Mouse (Mus musculus) heart, embryonic 14.5 days (tissue): Measurements from ENCODE around the gene Lag3. TPM values are rescaled to one million over a fixed set of nuclear protein-coding genes. Genes with fewer than 3 reads are reported as not detected.

Source experiments
- ATAC-seq: fragments of 200-750 bp; cut with Nextera tagmentation; 2 replicates; pipeline ENCODE4 v1.8.0; 2017; ENCODE audit warnings: low read depth, moderate TSS enrichment; ENCODE audit not compliant: insufficient number of reproducible peaks, insufficient read depth, low FRiP score
- H3K27ac ChIP-seq, 2 experiments: fragments of 200-500 bp in 1 of 2; fragments of 300-500 bp in 1 of 2; sonication (generic) in 1 of 2; replicated peaks in 1 of 2; 2 replicates each; pipeline ENCODE4 v1.5.1; 2012 to 2014; ENCODE audit warnings: low read depth in 2 of 2, low read length in 2 of 2, control low read depth in 1 of 2, mild to moderate bottlenecking in 1 of 2, mixed read lengths in 1 of 2; ENCODE audit not compliant: control insufficient read depth in 1 of 2, insufficient read depth in 1 of 2
- H3K27me3 ChIP-seq: fragments of 300-500 bp; sonication (generic); 2 replicates; pipeline ENCODE4 v1.6.1; 2014; ENCODE audit warnings: mild to moderate bottlenecking, low read length, control low read depth; ENCODE audit not compliant: control insufficient read depth, insufficient read depth
- H3K36me3 ChIP-seq: fragments of 300-500 bp; sonication (generic); 2 replicates; pipeline ENCODE4 v1.6.1; 2014; ENCODE audit warnings: mild to moderate bottlenecking, control low read depth, low read length, mixed read lengths; ENCODE audit not compliant: control insufficient read depth, insufficient read depth
- H3K4me1 ChIP-seq, 2 experiments: fragments of 200-500 bp in 1 of 2; fragments of 300-500 bp in 1 of 2; sonication (generic) in 1 of 2; 2 replicates each; pipeline ENCODE4 v1.6.1; 2012 to 2014; ENCODE audit warnings: low read length in 2 of 2, control low read depth in 1 of 2, mixed read lengths in 1 of 2; ENCODE audit not compliant: control insufficient read depth in 2 of 2, insufficient read depth in 2 of 2
- H3K4me2 ChIP-seq: fragments of 300-500 bp; sonication (generic); 2 replicates; pipeline ENCODE4 v1.6.1; 2014; ENCODE audit warnings: mild to moderate bottlenecking, low read length
- H3K4me3 ChIP-seq, 2 experiments: fragments of 200-500 bp in 1 of 2; fragments of 300-500 bp in 1 of 2; sonication (generic) in 1 of 2; 2 replicates each; pipeline ENCODE4 v1.5.1; 2012 to 2014; ENCODE audit warnings: low read length in 2 of 2, mild to moderate bottlenecking in 2 of 2, control low read depth in 1 of 2, low read depth in 1 of 2, moderate library complexity in 1 of 2; ENCODE audit not compliant: control insufficient read depth in 1 of 2, insufficient read depth in 1 of 2
- H3K9ac ChIP-seq: fragments of 300-500 bp; sonication (generic); 2 replicates; pipeline ENCODE4 v1.6.1; 2014; ENCODE audit warnings: mild to moderate bottlenecking, low read length
- H3K9me3 ChIP-seq: fragments of 300-500 bp; sonication (generic); 2 replicates; pipeline ENCODE4 v1.6.1; 2016; ENCODE audit warnings: low read length, control low read depth; ENCODE audit not compliant: control insufficient read depth
- WGBS: fragments of 180-500 bp; shearing (Covaris S2); extraction: QIAGEN DNeasy Blood & Tissue Kit; methylation state at CpG from one replicate; pipeline ENCODE4 v1.1.7; 2014; 5-methylcytosine and 5-hydroxymethylcytosine counted together
- polyA plus RNA-seq: library from polyadenylated mRNA; unstranded; fragments of >200 nt; fragmentation: Nextera tagmentation; extraction: Ambion mirVana; gene quantifications from 2 replicates; pipeline ENCODE4 v1.2.1, GENCODE M21; 2014

The Lag3 gene
- polyA plus RNA-seq, 1 experiment from 2014 or later: 1.00 TPM

DNA sequence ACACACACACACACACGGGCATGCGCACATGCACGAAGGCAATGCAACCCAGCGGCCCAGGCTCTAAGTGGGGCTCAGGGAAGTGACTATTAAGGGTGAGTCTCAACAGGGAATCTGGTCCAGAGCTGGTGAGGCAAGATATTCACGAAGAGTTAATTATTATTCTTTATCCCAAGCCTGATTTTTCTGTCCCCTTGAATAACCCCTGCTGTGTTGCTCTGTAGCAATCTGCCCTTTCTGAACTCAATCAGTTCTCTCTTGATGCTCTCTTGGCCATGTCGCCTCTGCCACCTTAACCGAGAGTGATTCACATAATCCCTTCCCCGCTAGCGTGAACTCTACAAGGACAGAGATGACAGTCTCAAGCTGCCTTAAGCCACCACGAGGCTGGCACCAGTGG is 28.2 kb downstream of the Lag3 start:
- H3K27ac ChIP-seq: no peak overlapping the region
- no peak for ATAC-seq
- no peaks in the 10 kb centered on the region for H3K9me3 ChIP-seq
- H3K4me3 ChIP-seq: no peak overlapping the region
- H3K4me1 ChIP-seq: peaks cover 2 to 3% of the 10 kb centered on the region in 2 experiments; a peak in 2 of 4 replicates
- no peak overlapping the region for H3K9ac ChIP-seq
- H3K27me3 ChIP-seq: no peaks in the 10 kb centered on the region
- H3K36me3 ChIP-seq: no peaks in the 10 kb centered on the region
- WGBS: 72% methylated on average over 10 of the region's 10 CpGs
- no peak overlapping the region for H3K4me2 ChIP-seq

DNA sequence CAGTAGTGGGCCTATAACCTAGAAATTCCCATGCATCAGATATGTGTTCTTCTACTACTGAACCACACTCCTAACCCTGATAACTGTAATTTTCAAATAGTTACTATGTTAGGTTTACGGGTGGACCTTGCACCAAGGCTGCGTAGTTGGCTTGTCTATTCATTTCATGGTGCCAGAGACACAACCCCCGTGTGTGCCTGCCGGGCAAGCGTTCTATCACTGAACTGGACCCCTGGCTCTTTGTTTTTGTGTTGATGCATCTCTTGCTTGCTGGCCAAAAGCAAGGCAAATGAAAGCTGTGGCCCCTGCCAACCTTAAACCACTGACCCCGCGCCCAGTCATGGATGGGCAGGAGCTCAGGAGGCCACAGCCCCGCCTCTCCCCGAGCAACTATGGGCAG is 29.7 kb downstream of the Lag3 start:
- Histone ChIP-seq H3K36me3 (no peaks in the 10 kb centered on the region), H3K9ac (no peak overlapping the region), H3K4me2 (no peak overlapping the region), H3K9me3 (no peaks in the 10 kb centered on the region), H3K27me3 (no peaks in the 10 kb centered on the region), H3K4me3 (no peak overlapping the region), H3K27ac (no peak overlapping the region), H3K4me1 (peaks cover 2 to 3% of the 10 kb centered on the region in 2 experiments; a peak in 2 of 4 replicates)
- WGBS: 89% methylated on average over 9 of the region's 9 CpGs
- ATAC-seq: no peak

DNA sequence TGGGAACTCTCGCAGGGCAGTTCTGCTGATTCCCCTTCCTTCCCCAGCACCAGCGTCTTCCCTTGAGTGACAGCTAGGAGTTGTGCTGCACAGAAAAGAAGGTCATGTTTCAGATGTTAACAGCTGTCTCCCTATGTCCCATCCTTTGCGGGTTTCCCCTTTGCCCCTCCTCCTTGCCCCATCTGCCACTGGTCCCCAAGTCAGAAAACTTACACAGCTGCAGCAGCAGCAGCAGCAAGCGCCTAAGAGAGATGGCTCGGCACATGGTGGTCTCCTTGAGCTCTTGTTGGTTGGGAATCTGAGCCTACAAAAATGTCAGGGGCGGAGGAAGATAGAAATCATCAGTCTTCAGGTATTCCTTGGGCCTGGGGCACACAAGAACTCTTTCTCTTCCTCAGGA is 32.1 kb downstream of the Lag3 start:
- Histone ChIP-seq H3K9ac (no peak overlapping the region), H3K4me3 (no peak overlapping the region), H3K27me3 (no peaks in the 10 kb centered on the region), H3K4me1 (no peaks in the 10 kb centered on the region), H3K36me3 (no peaks in the 10 kb centered on the region), H3K9me3 (no peaks in the 10 kb centered on the region), H3K27ac (no peak overlapping the region), H3K4me2 (no peak overlapping the region)
- 55% methylated on average over 6 of the region's 6 CpGs for WGBS
- ATAC-seq: no peak

DNA sequence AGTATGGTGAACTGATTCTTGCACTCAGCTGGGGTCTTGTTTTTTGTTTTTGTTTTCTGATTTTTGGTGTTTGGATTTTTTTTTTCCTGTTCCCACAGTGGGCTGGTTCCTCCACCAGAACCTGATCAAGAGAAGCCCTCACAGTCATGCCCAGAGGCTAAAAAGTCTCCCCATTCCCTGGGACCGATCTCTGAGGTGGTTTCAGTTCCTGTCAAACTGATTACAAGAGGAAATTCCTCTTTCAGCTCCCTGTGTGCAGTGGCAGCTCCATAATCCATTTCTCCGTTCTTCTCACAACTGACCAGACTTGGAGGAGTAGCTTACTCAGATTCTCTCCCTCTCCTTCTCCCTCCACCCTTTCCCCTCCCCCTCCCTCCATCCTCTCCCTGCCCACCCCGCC is 37.2 kb downstream of the Lag3 start:
- H3K9me3 ChIP-seq: no peaks in the 10 kb centered on the region
- H3K36me3 ChIP-seq: no peaks in the 10 kb centered on the region
- H3K9ac ChIP-seq: no peak overlapping the region
- 25% methylated on average over 3 of the region's 3 CpGs for WGBS
- no peaks in the 10 kb centered on the region for H3K27me3 ChIP-seq
- no peak for ATAC-seq
- no peak overlapping the region for H3K4me3 ChIP-seq
- no peaks in the 10 kb centered on the region for H3K4me1 ChIP-seq
- no peak overlapping the region for H3K4me2 ChIP-seq
- H3K27ac ChIP-seq: no peak overlapping the region

DNA sequence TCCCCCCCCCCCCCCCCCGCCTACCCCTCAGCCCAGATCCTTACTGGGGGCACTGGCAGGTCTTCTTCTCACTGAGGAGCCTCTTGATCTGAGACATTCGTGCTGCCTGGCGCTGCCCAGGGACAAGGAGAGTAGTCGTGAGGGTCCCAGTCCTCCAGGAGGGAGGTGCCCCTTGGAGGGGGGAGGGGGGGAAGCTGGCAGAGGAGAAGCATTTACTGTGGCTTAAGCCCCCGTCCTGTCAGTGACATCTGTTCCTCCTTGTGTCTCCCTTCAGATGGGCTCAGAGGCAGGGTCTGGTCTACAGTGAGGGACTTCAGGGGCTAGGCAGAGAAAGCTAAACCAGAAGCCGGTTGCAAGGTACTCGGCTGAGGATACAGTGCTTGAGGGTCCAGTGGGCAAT is 44.9 kb downstream of the Lag3 start:
- Histone ChIP-seq H3K36me3 (no peaks in the 10 kb centered on the region), H3K27me3 (peaks cover 22% of the 10 kb centered on the region), H3K9me3 (no peaks in the 10 kb centered on the region), H3K9ac (no peak overlapping the region), H3K4me3 (no peak overlapping the region), H3K4me2 (no peak overlapping the region), H3K27ac (no peak overlapping the region), H3K4me1 (peaks cover 11 to 13% of the 10 kb centered on the region in 2 experiments; a peak in 3 of 4 replicates)
- no peak for ATAC-seq
- WGBS: 59% methylated on average over 6 of the region's 7 CpGs

- no peak overlapping the region for H3K4me3 ChIP-seq
- H3K9ac ChIP-seq: no peak overlapping the region
- peaks cover 24% of the 10 kb centered on the region for H3K27me3 ChIP-seq
- 62% methylated on average over 18 of the region's 18 CpGs for WGBS
- no peak overlapping the region for H3K4me2 ChIP-seq
- H3K27ac ChIP-seq: no peak overlapping the region
- H3K36me3 ChIP-seq: no peaks in the 10 kb centered on the region
- no peak for ATAC-seq
- peaks cover 11 to 16% of the 10 kb centered on the region in 2 experiments; a peak in 3 of 4 replicates for H3K4me1 ChIP-seq
- no peaks in the 10 kb centered on the region for H3K9me3 ChIP-seq
These were observed 45.6 kb downstream of the Lag3 start for GRCm38 (mm10) chr6:124865766-124866362.

DNA sequence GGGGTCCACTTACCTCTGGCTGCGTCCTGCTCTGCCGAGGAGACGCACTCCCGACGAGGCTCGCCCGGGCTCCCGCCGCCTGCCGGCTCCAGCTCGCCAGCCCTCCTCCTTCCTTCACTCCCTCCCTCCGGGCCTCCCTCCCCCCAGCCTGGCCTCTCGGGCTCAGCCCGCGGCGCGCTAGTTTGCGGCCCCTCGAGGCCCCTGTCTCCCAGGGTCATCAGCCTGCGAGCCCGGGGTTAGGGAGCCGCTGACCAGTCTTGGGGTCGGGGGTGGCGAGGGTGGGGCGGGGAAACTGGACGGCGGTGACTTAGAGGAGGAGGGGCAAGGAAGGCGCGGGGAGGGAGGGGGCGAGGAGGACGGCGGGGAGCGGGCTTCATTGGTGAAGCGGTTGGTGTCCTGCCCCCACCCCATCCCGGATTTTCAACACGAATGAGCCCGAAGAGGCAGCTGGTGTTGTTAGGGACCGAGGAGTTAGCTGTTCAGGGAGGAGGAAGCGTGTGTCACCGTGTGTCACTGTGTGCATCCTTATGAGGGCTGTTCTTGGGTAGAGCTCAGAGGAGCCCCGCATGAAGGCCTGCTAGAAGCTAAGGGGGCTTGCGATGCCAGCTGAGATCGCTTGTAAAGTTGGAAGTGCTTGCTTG is 47.7 kb downstream of the Lag3 start, which contains the start of gene Gpr162:
Gpr162 (minus strand) TSS at position 326 of the 641 bp plus-strand sequence.
- ATAC-seq: peak; percentile 45; the same call in 1 of the 2 replicates
- H3K4me1 ChIP-seq: peaks cover 14 to 21% of the 10 kb centered on the region in 2 experiments; a peak in 3 of 4 replicates
- H3K4me3 ChIP-seq: peak within 1 kb of the TSS; percentile 54 to 62
- H3K9ac ChIP-seq: peak within 1 kb of the TSS; percentile 77
- H3K27me3 ChIP-seq: peaks cover 32% of the 10 kb centered on the region
- H3K36me3 ChIP-seq: no peaks in the 10 kb centered on the region
- H3K9me3 ChIP-seq: no peaks in the 10 kb centered on the region
- no peak within 1 kb of the TSS for H3K27ac ChIP-seq
- under 1% methylated on average over 39 of the region's 43 CpGs for WGBS
- peak within 1 kb of the TSS; percentile 96 for H3K4me2 ChIP-seq
